Mouse (Mus musculus) liver, embryonic 14.5 days (tissue): ENCODE measurements around the gene Ptk6. TPM values are rescaled to one million over a fixed set of nuclear protein-coding genes. Genes with fewer than 3 reads are reported as not detected.

Source experiments
- ATAC-seq: fragments of 200-750 bp; cut with Nextera tagmentation; 2 replicates; pipeline ENCODE4 v1.8.0; 2017; ENCODE audit warnings: moderate number of reproducible peaks, mild to moderate bottlenecking, moderate library complexity; ENCODE audit not compliant: insufficient read depth
- DNase-seq, 3 experiments: peaks; one replicate each; pipeline ENCODE4 v3.0.0-alpha.2; 2012 to 2013; ENCODE audit warnings: low read depth in 3 of 3, low spot score in 3 of 3
- H3K27ac ChIP-seq: fragments of 300-500 bp; sonication (generic); 2 replicates; pipeline ENCODE4 v1.5.1; 2014; ENCODE audit warnings: moderate library complexity, mild to moderate bottlenecking, control low read depth, inconsistent platforms
- H3K27me3 ChIP-seq: fragments of 300-500 bp; sonication (generic); 2 replicates; pipeline ENCODE4 v1.6.1; 2014; ENCODE audit warnings: mild to moderate bottlenecking, low read length, moderate library complexity; ENCODE audit not compliant: control insufficient read depth, insufficient read depth
- H3K36me3 ChIP-seq: fragments of 300-500 bp; sonication (generic); replicated peaks from 2 replicates; pipeline ENCODE4 v1.6.1; 2014; ENCODE audit warnings: low read depth; ENCODE audit not compliant: control insufficient read depth, insufficient read depth
- H3K4me1 ChIP-seq, 2 experiments: fragments of 200-500 bp in 1 of 2; fragments of 300-500 bp in 1 of 2; sonication (generic) in 1 of 2; replicated peaks; 2 replicates each; pipeline ENCODE4 v1.6.1; 2012 to 2014; ENCODE audit warnings: antibody characterized with exemption in 1 of 2, inconsistent platforms in 1 of 2, low read length in 1 of 2; ENCODE audit not compliant: control insufficient read depth in 2 of 2, insufficient read depth in 2 of 2
- H3K4me2 ChIP-seq: fragments of 300-500 bp; sonication (generic); 2 replicates; pipeline ENCODE4 v1.6.1; 2014; ENCODE audit warnings: low read depth, mild to moderate bottlenecking, control low read depth, moderate library complexity
- H3K4me3 ChIP-seq, 2 experiments: fragments of 200-500 bp in 1 of 2; fragments of 300-500 bp in 1 of 2; sonication (generic) in 1 of 2; 2 replicates each; pipeline ENCODE4 v1.5.1; 2012 to 2014; ENCODE audit warnings: low read depth in 2 of 2, low read length in 2 of 2, mild to moderate bottlenecking in 2 of 2, control low read depth in 1 of 2, inconsistent platforms in 1 of 2, moderate library complexity in 1 of 2; ENCODE audit not compliant: insufficient read depth in 1 of 2
- H3K9ac ChIP-seq: fragments of 300-500 bp; sonication (generic); replicated peaks from 2 replicates; pipeline ENCODE4 v1.6.1; 2014; ENCODE audit warnings: mild to moderate bottlenecking, control low read depth, moderate library complexity
- H3K9me3 ChIP-seq: fragments of 300-500 bp; sonication (generic); 2 replicates; pipeline ENCODE4 v1.6.1; 2016; ENCODE audit warnings: low read length, mixed read lengths; ENCODE audit not compliant: control insufficient read depth
- CTCF ChIP-seq: IDR thresholded peaks from 2 replicates; pipeline ENCODE4 v1.5.1; 2016; ENCODE audit warnings: antibody characterized with exemption, low read depth, control low read depth
- EP300 ChIP-seq: IDR thresholded peaks from 2 replicates; pipeline ENCODE4 v1.6.1; 2016; ENCODE audit warnings: antibody characterized with exemption, low read depth
- WGBS: fragments of 180-500 bp; shearing (Covaris S2); extraction: QIAGEN DNeasy Blood & Tissue Kit; methylation state at CpG from one replicate; pipeline ENCODE4 v1.1.7; 2014; ENCODE audit not compliant: insufficient replicate concordance; 5-methylcytosine and 5-hydroxymethylcytosine counted together
- polyA plus RNA-seq, 2 experiments: library from polyadenylated mRNA; depleted of rRNA in 1 of 2; stranded (reverse) in 1 of 2; unstranded in 1 of 2; fragments of >200 nt; fragmentation: Nextera tagmentation in 1 of 2; extraction: Ambion mirVana in 1 of 2; gene quantifications; 2 replicates each; pipeline versions ENCODE4 v1.2.1 to v1.2.3; 2012 to 2014

The Ptk6 gene
- polyA plus RNA-seq, 2 experiments: 0.06 TPM; not detected in 1

DNA sequence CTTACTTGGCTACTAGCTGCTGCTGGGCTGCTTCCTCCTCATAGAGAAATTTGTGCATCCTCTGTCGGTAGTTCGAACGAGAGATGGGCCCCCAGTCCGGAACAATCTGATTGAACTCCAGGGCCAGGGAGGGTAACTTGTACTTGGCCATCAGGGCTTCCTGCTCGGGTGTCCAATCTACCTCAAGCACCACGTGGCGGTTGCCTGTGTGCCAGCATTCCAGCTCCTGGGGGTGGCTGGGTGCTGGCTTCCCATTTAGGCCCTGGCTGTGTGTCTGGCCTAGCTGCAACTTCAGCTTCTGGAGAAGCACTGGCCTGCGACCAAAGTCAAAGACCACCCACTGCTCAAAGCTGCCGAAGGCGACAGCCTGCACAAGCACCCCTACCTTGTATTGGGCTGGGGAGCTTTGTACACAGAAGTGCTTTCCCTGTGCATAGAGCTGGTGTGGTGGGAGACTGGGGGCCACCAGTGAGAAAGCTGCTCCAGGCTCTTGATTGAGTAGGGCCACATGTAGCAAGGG lies 35.6 kb upstream of the Ptk6 start:
- Histone ChIP-seq H3K4me2 (no peak overlapping the region), H3K4me1 (peaks cover 0 to 10% of the 10 kb centered on the region in 2 experiments; a peak in 1 of 4 replicates), H3K9me3 (no peaks in the 10 kb centered on the region), H3K36me3 (no peaks in the 10 kb centered on the region), H3K4me3 (no peak overlapping the region), H3K27me3 (no peaks in the 10 kb centered on the region), H3K9ac (no peak overlapping the region), H3K27ac (no peak overlapping the region)
- WGBS: 77% methylated on average over 10 of the region's 10 CpGs
- ATAC-seq: no peak
- DNase-seq: no peak
- TF ChIP-seq CTCF (no peak), EP300 (no peak)

DNA sequence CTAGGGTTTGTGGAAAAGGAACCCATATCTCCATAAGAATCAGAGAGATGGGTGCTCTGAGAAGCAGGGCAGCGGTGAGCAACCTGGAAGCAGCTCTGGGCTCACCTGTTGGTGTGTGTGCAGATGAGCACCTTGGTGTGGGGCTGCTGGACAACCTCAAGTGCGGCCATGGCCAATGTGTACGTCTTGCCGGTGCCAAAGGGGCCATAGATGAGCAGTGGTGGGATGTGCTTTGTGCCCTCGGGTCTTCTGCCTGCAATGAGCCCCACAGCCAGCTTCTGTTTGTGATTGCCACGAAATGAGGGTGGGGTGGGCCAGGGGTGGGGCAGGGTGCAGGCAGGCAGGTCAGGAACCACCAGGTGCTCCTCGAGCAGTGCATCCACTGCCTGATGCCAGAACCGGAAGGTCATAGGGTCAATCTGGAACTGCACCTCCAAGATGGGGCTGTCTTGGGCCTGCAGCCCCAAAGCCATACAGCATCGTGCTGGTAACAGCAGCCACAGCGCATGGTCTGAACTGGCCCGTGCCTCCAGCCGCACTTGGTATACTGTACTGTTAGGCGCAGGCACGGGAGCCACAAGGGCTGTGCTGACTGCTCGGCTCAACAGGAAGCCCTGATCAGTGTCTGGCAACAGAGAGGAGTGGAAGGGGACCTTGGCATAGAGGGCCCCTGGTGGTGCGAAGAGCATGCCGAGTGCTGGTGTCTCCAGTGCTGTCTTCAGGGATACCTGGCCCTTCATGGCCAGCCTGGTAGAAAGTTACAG lies 34.8 kb upstream of the Ptk6 start:
- TF ChIP-seq CTCF (no peak), EP300 (no peak)
- WGBS: 82% methylated on average over 17 of the region's 17 CpGs

DNA sequence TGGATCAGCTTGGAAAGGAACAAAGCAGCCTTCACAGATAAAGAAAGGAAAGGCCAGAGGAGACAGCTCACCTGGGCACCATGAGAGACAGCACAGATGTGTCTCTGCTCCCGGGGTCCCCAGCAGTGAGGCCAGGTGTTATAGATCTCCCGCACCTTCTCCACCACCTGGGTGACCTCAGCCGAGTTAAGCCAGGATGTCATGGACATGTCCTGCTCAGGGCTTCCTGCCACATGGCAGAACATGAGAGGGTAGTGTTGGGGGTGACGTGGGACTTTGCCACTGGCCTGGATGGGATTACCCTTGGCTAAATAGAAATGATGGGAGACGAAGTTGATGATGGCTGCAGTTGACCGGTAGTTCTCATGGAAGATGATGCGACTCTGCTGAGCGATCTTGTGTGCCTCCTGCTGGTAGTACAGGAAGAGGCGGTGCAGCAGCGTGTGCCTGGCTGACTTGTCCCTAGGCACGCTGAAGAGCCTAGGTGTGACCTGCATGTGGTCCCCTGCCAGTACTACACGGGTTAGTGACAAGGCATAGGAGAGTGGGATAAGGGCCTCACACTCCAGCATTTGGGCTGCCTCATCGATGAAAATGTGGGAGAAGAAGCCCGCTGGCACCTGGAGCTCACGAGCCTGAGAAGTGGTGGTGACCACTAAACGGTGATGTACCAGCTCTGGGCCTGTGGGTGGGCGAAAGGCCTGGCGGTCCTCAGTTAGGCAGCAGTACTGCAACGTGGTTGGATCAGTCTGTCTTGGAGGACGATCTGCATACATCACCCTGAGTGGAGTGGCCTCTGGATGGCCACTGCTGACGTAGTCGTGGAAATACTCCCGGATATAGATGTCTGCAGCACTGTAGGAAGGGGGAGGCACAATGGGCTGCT lies 33.3 kb upstream of the Ptk6 start:
- Histone ChIP-seq H3K4me3 (no peak overlapping the region), H3K27me3 (no peaks in the 10 kb centered on the region), H3K27ac (no peak overlapping the region), H3K36me3 (no peaks in the 10 kb centered on the region), H3K9me3 (no peaks in the 10 kb centered on the region), H3K4me1 (0 out of 4 replicates have a peak, but pooled peaks cover 0 to under 1% of the 10 kb centered on the region in 2 experiments), H3K9ac (no peak overlapping the region), H3K4me2 (no peak overlapping the region)
- DNase-seq: no peak
- ATAC-seq: no peak
- TF ChIP-seq EP300 (no peak), CTCF (peak; percentile 70)
- 76% methylated on average over 23 of the region's 23 CpGs for WGBS

More for the DNA sequence above, 34.8 kb upstream of the Ptk6 start:
- H3K9me3 ChIP-seq: no peaks in the 10 kb centered on the region
- no peak overlapping the region for H3K4me3 ChIP-seq
- DNase-seq (no peak), ATAC-seq (no peak)
- no peak overlapping the region for H3K27ac ChIP-seq
- H3K4me1 ChIP-seq: peaks cover 0 to 10% of the 10 kb centered on the region in 2 experiments; a peak in 1 of 4 replicates
- H3K36me3 ChIP-seq: no peaks in the 10 kb centered on the region
- H3K27me3 ChIP-seq: no peaks in the 10 kb centered on the region
- no peak overlapping the region for H3K9ac ChIP-seq
- no peak overlapping the region for H3K4me2 ChIP-seq

DNA sequence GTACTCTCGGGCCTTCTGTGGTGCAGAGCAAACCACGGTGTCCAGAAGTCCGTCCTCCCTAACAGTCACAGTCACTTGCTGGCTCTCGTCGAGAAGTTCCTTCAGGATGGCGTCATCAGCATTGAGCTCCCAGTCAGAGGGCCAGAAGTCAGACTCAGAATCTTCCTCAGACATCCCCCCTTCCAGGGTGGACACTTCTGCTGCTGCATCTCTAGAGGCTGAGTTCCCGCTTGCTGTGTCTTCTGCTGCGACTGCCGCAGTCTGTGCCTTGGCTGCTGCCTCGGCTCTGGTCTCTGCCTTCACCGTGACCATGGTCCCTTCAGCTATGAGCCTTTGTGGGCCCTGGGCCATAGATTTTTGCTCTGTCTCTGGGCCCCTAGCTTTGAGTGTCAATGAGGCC lies 32.1 kb upstream of the Ptk6 start:
- Histone ChIP-seq H3K4me1 (no peaks in the 10 kb centered on the region), H3K36me3 (no peaks in the 10 kb centered on the region; the same call in 1 of the 2 replicates), H3K27me3 (no peaks in the 10 kb centered on the region), H3K4me2 (no peak overlapping the region), H3K9me3 (no peaks in the 10 kb centered on the region), H3K27ac (no peak overlapping the region), H3K4me3 (no peak overlapping the region), H3K9ac (no peak overlapping the region)
- ATAC-seq: no peak
- no peak for DNase-seq
- TF ChIP-seq CTCF (no peak), EP300 (no peak)
- 78% methylated on average over 11 of the region's 11 CpGs for WGBS

DNA sequence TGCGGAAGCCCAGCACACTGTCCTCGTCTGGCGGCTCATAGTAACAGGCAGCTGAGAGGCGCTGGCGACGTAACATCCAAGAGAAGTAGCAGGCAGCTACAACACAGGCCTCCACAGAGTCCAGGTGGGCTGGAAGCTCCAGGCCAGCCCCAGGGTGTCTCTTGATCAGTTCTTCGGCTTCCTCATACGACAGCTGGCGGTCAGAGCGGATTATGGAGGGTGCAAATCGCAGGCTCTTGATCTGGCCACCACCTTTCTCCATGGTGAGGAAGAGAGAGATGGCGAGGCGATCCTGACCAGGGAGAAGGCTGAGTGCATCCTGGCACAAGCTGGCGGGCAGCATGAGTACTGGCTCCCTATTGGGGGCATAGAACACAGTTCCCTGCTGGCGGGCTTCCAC lies 30.9 kb upstream of the Ptk6 start:
- no peak overlapping the region for H3K27ac ChIP-seq
- DNase-seq: no peak
- no peaks in the 10 kb centered on the region for H3K4me1 ChIP-seq
- no peak overlapping the region for H3K4me2 ChIP-seq
- no peaks in the 10 kb centered on the region; the same call in 1 of the 2 replicates for H3K36me3 ChIP-seq
- H3K9me3 ChIP-seq: no peaks in the 10 kb centered on the region
- no peak overlapping the region for H3K4me3 ChIP-seq
- no peaks in the 10 kb centered on the region for H3K27me3 ChIP-seq
- WGBS: 88% methylated on average over 15 of the region's 15 CpGs
- no peak for TF ChIP-seq CTCF
- no peak for TF ChIP-seq EP300
- ATAC-seq: no peak
- no peak overlapping the region for H3K9ac ChIP-seq
